Mouse (Mus musculus): ENCODE data around the gene Svop. TPM values are rescaled to one million over a fixed set of nuclear protein-coding genes. Genes with fewer than 3 reads are reported as not detected.

Gene Svop
- polyA plus RNA-seq, 1 experiment from 2014 or later = 113 TPM

- no peak for ATAC-seq
- Histone ChIP-seq H3K9ac (ENCODE audit: low read depth, low read length) (no peak overlapping the region), H3K27ac (ENCODE audit: low read length) (no peak overlapping the region), H3K4me2 (ENCODE audit: low read length) (no peak overlapping the region), H3K4me1 (ENCODE audit: control insufficient read depth, insufficient read depth, low read length) (no peaks in the 10 kb centered on the region), H3K27me3 (ENCODE audit: control insufficient read depth, insufficient read depth, low read depth, low read length) (no peaks in the 10 kb centered on the region), H3K36me3 (ENCODE audit: control insufficient read depth, insufficient read depth, low read length) (peaks cover 13% of the 10 kb centered on the region; the same call in 1 of the 2 replicates), H3K9me3 (replicated peaks; ENCODE audit: control insufficient read depth, low read length, poor library complexity, severe bottlenecking) (no peaks in the 10 kb centered on the region), H3K4me3 (ENCODE audit: low read depth, low read length) (no peak overlapping the region)
- WGBS = 51% methylated on average over 4 of the region's 4 CpGs
Observed at GRCm38 (mm10) chr5:114063958-114064357, 27.4 kb downstream of the Svop start.

GRCm38 (mm10) chr5:114061675-114062074, 29.7 kb downstream of the Svop start:
- Histone ChIP-seq H3K36me3 (ENCODE audit: control insufficient read depth, insufficient read depth, low read length) (peaks cover 21% of the 10 kb centered on the region; the same call in 1 of the 2 replicates), H3K4me1 (ENCODE audit: control insufficient read depth, insufficient read depth, low read length) (no peaks in the 10 kb centered on the region), H3K27me3 (ENCODE audit: control insufficient read depth, insufficient read depth, low read depth, low read length) (no peaks in the 10 kb centered on the region), H3K9ac (ENCODE audit: low read depth, low read length) (no peak overlapping the region), H3K9me3 (replicated peaks; ENCODE audit: control insufficient read depth, low read length, poor library complexity, severe bottlenecking) (no peaks in the 10 kb centered on the region), H3K4me2 (ENCODE audit: low read length) (no peak overlapping the region), H3K27ac (ENCODE audit: low read length) (no peak overlapping the region), H3K4me3 (ENCODE audit: low read depth, low read length) (no peak overlapping the region)
- no peak for ATAC-seq
- 56% methylated on average over 7 of the region's 7 CpGs for WGBS

GRCm38 (mm10) chr5:114057129-114057731, 34.1 kb downstream of the Svop start:
- 67% methylated on average over 9 of the region's 9 CpGs for WGBS
- Histone ChIP-seq H3K9me3 (replicated peaks; ENCODE audit: control insufficient read depth, low read length, poor library complexity, severe bottlenecking) (no peaks in the 10 kb centered on the region), H3K27ac (ENCODE audit: low read length) (no peak overlapping the region), H3K4me2 (ENCODE audit: low read length) (no peak overlapping the region), H3K36me3 (ENCODE audit: control insufficient read depth, insufficient read depth, low read length) (peaks cover 34% of the 10 kb centered on the region), H3K27me3 (ENCODE audit: control insufficient read depth, insufficient read depth, low read depth, low read length) (no peaks in the 10 kb centered on the region), H3K4me1 (ENCODE audit: control insufficient read depth, insufficient read depth, low read length) (peaks cover under 1% of the 10 kb centered on the region; the same call in 1 of the 2 replicates), H3K9ac (ENCODE audit: low read depth, low read length) (no peak overlapping the region), H3K4me3 (ENCODE audit: low read depth, low read length) (no peak overlapping the region)
- no peak for ATAC-seq

DNA sequence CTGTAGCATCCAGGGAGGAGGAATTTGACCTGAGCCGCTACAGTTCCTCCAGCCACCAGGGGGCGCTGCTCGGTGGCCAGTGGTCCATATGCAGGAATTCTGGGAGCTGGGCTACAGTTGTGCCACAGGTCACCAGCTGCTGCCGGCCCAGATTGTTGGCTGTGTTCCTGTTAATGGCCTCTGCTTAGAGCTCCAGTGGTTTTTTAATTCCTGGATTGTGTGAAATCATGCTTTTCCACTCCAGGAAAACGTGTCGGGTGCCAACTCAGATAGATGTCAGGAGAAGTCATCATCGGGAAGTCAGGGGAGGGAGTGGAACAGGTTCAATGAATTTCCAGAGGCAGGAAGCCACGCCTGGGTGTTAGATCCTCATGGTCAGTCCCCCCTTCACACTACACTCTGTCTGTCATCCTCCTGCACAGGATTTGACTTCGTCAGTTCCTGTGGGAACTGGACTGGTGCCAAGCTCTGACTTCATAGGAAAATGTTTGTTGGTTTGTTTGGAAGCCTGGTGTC, 39.1 kb downstream of the Svop start:
- ATAC-seq = no peak
- Histone ChIP-seq H3K9ac (ENCODE audit: low read depth, low read length) (no peak overlapping the region), H3K9me3 (replicated peaks; ENCODE audit: control insufficient read depth, low read length, poor library complexity, severe bottlenecking) (no peaks in the 10 kb centered on the region), H3K4me3 (ENCODE audit: low read depth, low read length) (no peak overlapping the region), H3K27ac (ENCODE audit: low read length) (no peak overlapping the region), H3K27me3 (ENCODE audit: control insufficient read depth, insufficient read depth, low read depth, low read length) (no peaks in the 10 kb centered on the region), H3K4me2 (ENCODE audit: low read length) (peak overlapping the region; percentile 30; the same call in 1 of the 2 replicates), H3K36me3 (ENCODE audit: control insufficient read depth, insufficient read depth, low read length) (peaks cover 36% of the 10 kb centered on the region), H3K4me1 (ENCODE audit: control insufficient read depth, insufficient read depth, low read length) (peaks cover 2% of the 10 kb centered on the region; the same call in 1 of the 2 replicates)
- WGBS = 31% methylated on average over 9 of the region's 9 CpGs

DNA sequence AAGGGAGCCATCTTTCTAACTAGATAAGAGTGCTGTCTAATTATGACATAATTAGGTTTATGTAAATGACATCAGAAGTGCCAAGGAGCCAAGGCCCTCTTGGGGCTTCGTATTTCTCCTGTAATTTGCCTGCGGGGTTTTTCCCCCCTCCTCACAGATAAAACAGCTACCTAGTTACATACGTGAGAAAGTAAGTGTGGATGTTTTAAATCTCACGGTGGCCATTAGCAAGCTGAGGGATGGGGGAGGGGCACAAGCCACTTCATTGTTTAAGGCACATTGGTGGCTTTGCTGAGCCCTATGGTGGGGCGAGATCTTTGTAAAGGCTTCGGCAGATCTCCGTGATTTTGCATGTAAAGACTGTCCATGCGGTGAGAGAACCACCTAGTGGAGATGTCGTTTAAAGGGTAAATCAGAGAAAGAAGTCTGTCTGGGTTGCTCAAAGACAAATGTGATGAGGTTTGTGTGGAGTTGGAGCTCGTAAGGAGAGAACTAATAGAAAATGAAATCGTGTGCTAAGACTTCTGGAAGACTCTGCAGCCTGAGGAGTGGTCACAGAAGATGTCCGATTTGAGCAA, 42.5 kb downstream of the Svop start:
- ATAC-seq = no peak
- H3K4me2 ChIP-seq (ENCODE audit: low read length) = no peak overlapping the region

GRCm38 (mm10) chr5:114047182-114047581, 44.2 kb downstream of the Svop start:
- peaks cover 15% of the 10 kb centered on the region for H3K36me3 ChIP-seq (ENCODE audit: control insufficient read depth, insufficient read depth, low read length)
- H3K27ac ChIP-seq (ENCODE audit: low read length) = no peak overlapping the region
- ATAC-seq = no peak
- H3K4me1 ChIP-seq (ENCODE audit: control insufficient read depth, insufficient read depth, low read length) = peaks cover under 1% of the 10 kb centered on the region; the same call in 1 of the 2 replicates
- no peak overlapping the region for H3K9ac ChIP-seq (ENCODE audit: low read depth, low read length)
- H3K4me3 ChIP-seq (ENCODE audit: low read depth, low read length) = no peak overlapping the region
- no peaks in the 10 kb centered on the region for H3K9me3 ChIP-seq (replicated peaks; ENCODE audit: control insufficient read depth, low read length, poor library complexity, severe bottlenecking)
- no peak overlapping the region for H3K4me2 ChIP-seq (ENCODE audit: low read length)
- 84% methylated on average over 5 of the region's 5 CpGs for WGBS
- no peaks in the 10 kb centered on the region for H3K27me3 ChIP-seq (ENCODE audit: control insufficient read depth, insufficient read depth, low read depth, low read length)

More for the DNA sequence above, 42.5 kb downstream of the Svop start:
- H3K27ac ChIP-seq (ENCODE audit: low read length) = no peak overlapping the region
- no peak overlapping the region for H3K9ac ChIP-seq (ENCODE audit: low read depth, low read length)
- peaks cover 11% of the 10 kb centered on the region for H3K36me3 ChIP-seq (ENCODE audit: control insufficient read depth, insufficient read depth, low read length)
- H3K4me1 ChIP-seq (ENCODE audit: control insufficient read depth, insufficient read depth, low read length) = peaks cover 2% of the 10 kb centered on the region; the same call in 1 of the 2 replicates
- no peaks in the 10 kb centered on the region for H3K9me3 ChIP-seq (replicated peaks; ENCODE audit: control insufficient read depth, low read length, poor library complexity, severe bottlenecking)
- 58% methylated on average over 12 of the region's 12 CpGs for WGBS
- H3K27me3 ChIP-seq (ENCODE audit: control insufficient read depth, insufficient read depth, low read depth, low read length) = no peaks in the 10 kb centered on the region
- H3K4me3 ChIP-seq (ENCODE audit: low read depth, low read length) = no peak overlapping the region

GRCm38 (mm10) chr5:114046604-114047003, 44.8 kb downstream of the Svop start:
- no peak for ATAC-seq
- Histone ChIP-seq H3K9me3 (replicated peaks; ENCODE audit: control insufficient read depth, low read length, poor library complexity, severe bottlenecking) (no peaks in the 10 kb centered on the region), H3K36me3 (ENCODE audit: control insufficient read depth, insufficient read depth, low read length) (peaks cover 15% of the 10 kb centered on the region), H3K4me2 (ENCODE audit: low read length) (no peak overlapping the region), H3K27ac (ENCODE audit: low read length) (no peak overlapping the region), H3K4me1 (ENCODE audit: control insufficient read depth, insufficient read depth, low read length) (no peaks in the 10 kb centered on the region), H3K27me3 (ENCODE audit: control insufficient read depth, insufficient read depth, low read depth, low read length) (no peaks in the 10 kb centered on the region), H3K4me3 (ENCODE audit: low read depth, low read length) (no peak overlapping the region), H3K9ac (ENCODE audit: low read depth, low read length) (no peak overlapping the region)
- 53% methylated on average over 3 of the region's 3 CpGs for WGBS

GRCm38 (mm10) chr5:114046151-114046550, 45.2 kb downstream of the Svop start:
- Histone ChIP-seq H3K27ac (ENCODE audit: low read length) (no peak overlapping the region), H3K9ac (ENCODE audit: low read depth, low read length) (no peak overlapping the region), H3K4me3 (ENCODE audit: low read depth, low read length) (no peak overlapping the region), H3K4me2 (ENCODE audit: low read length) (no peak overlapping the region), H3K36me3 (ENCODE audit: control insufficient read depth, insufficient read depth, low read length) (peaks cover 14% of the 10 kb centered on the region), H3K27me3 (ENCODE audit: control insufficient read depth, insufficient read depth, low read depth, low read length) (no peaks in the 10 kb centered on the region), H3K9me3 (replicated peaks; ENCODE audit: control insufficient read depth, low read length, poor library complexity, severe bottlenecking) (no peaks in the 10 kb centered on the region), H3K4me1 (ENCODE audit: control insufficient read depth, insufficient read depth, low read length) (no peaks in the 10 kb centered on the region)
- no peak for ATAC-seq
- 73% methylated on average over 3 of the region's 3 CpGs for WGBS

GRCm38 (mm10) chr5:114045134-114045533, 46.2 kb downstream of the Svop start:
- no peak overlapping the region for H3K9ac ChIP-seq (ENCODE audit: low read depth, low read length)
- H3K4me1 ChIP-seq (ENCODE audit: control insufficient read depth, insufficient read depth, low read length) = no peaks in the 10 kb centered on the region
- no peak overlapping the region for H3K4me3 ChIP-seq (ENCODE audit: low read depth, low read length)
- no peak overlapping the region for H3K27ac ChIP-seq (ENCODE audit: low read length)
- no peaks in the 10 kb centered on the region for H3K27me3 ChIP-seq (ENCODE audit: control insufficient read depth, insufficient read depth, low read depth, low read length)
- H3K36me3 ChIP-seq (ENCODE audit: control insufficient read depth, insufficient read depth, low read length) = peaks cover 7% of the 10 kb centered on the region
- no peaks in the 10 kb centered on the region for H3K9me3 ChIP-seq (replicated peaks; ENCODE audit: control insufficient read depth, low read length, poor library complexity, severe bottlenecking)
- H3K4me2 ChIP-seq (ENCODE audit: low read length) = no peak overlapping the region
- no peak for ATAC-seq
- WGBS = 76% methylated on average over 1 of the region's 1 CpGs
